Mouse (Mus musculus) liver, embryonic 12.5 days (tissue): Measurements from ENCODE around the gene Atp6v1d. TPM values are rescaled to one million over a fixed set of nuclear protein-coding genes. Genes with fewer than 3 reads are reported as not detected.

ENCODE experiments used
- ATAC-seq: fragments of 200-750 bp; cut with Nextera tagmentation; 2 replicates; pipeline ENCODE4 v1.8.0; 2017; ENCODE audit warnings: moderate number of reproducible peaks, mild to moderate bottlenecking, moderate library complexity
- H3K27ac ChIP-seq: fragments of 300-500 bp; sonication (generic); 2 replicates; pipeline ENCODE4 v1.5.1; 2016; ENCODE audit warnings: mild to moderate bottlenecking
- H3K27me3 ChIP-seq: fragments of 300-500 bp; sonication (generic); replicated peaks from 2 replicates; pipeline ENCODE4 v1.6.1; 2016; ENCODE audit warnings: mild to moderate bottlenecking, moderate library complexity
- H3K36me3 ChIP-seq: fragments of 300-500 bp; sonication (generic); 2 replicates; pipeline ENCODE4 v1.6.1; 2016; ENCODE audit warnings: mild to moderate bottlenecking, moderate library complexity
- H3K4me1 ChIP-seq: fragments of 300-500 bp; sonication (generic); 2 replicates; pipeline ENCODE4 v1.6.1; 2016
- H3K4me2 ChIP-seq: fragments of 300-500 bp; sonication (generic); 2 replicates; pipeline ENCODE4 v1.6.1; 2016; ENCODE audit warnings: mild to moderate bottlenecking, moderate library complexity
- H3K4me3 ChIP-seq: fragments of 300-500 bp; sonication (generic); 2 replicates; pipeline ENCODE4 v1.5.1; 2016; ENCODE audit warnings: mild to moderate bottlenecking, moderate library complexity
- H3K9ac ChIP-seq: fragments of 300-500 bp; sonication (generic); 2 replicates; pipeline ENCODE4 v1.6.1; 2016; ENCODE audit warnings: mild to moderate bottlenecking, moderate library complexity
- H3K9me3 ChIP-seq: fragments of 300-500 bp; sonication (generic); replicated peaks from 2 replicates; pipeline ENCODE4 v1.6.1; 2016; ENCODE audit warnings: mild to moderate bottlenecking, moderate library complexity
- WGBS: fragments of 180-500 bp; shearing (Covaris S2); methylation state at CpG from one replicate; pipeline ENCODE4 v1.1.7; 2016; ENCODE audit not compliant: insufficient replicate concordance; 5-methylcytosine and 5-hydroxymethylcytosine counted together
- polyA plus RNA-seq: library from polyadenylated mRNA; unstranded; fragments of >200 nt; fragmentation: Nextera tagmentation; extraction: Ambion mirVana; gene quantifications from 2 replicates; pipeline ENCODE4 v1.2.1, GENCODE M21; 2016

Atp6v1d gene
- polyA plus RNA-seq: 37.2 and 37.4 TPM in 2 replicates

- peak; percentile 99 for ATAC-seq
- Histone ChIP-seq H3K4me2 (peak within 1 kb of the TSS; percentile 84), H3K4me3 (peak within 1 kb of the TSS; percentile 90)
Observed at GRCm38 (mm10) chr12:78861496-78862253, at the start of gene Atp6v1d, which contains the start of gene Eif2s1. Gene Atp6v1d (minus strand): TSS chr12:78861638. Gene Eif2s1 (plus strand): TSS chr12:78861819.

GRCm38 (mm10) chr12:78910684-78911461 is 49.4 kb upstream of the Atp6v1d start:
- 2% methylated on average over 16 of the region's 16 CpGs for WGBS
- ATAC-seq: peak; percentile 87
- Histone ChIP-seq H3K9me3 (peaks cover 7% of the 10 kb centered on the region), H3K4me3 (peak overlapping the region; percentile 66), H3K36me3 (no peaks in the 10 kb centered on the region), H3K27ac (peak overlapping the region; percentile 98), H3K9ac (peak overlapping the region; percentile 81), H3K27me3 (peaks cover 28% of the 10 kb centered on the region), H3K4me2 (peak overlapping the region; percentile 84), H3K4me1 (peaks cover 95% of the 10 kb centered on the region)

More at GRCm38 (mm10) chr12:78861496-78862253, at the start of gene Atp6v1d, which contains the start of gene Eif2s1:
- Histone ChIP-seq H3K4me1 (peaks cover 50% of the 10 kb centered on the region), H3K27me3 (no peaks in the 10 kb centered on the region), H3K27ac (peak within 1 kb of the TSS; percentile 93), H3K36me3 (peaks cover 24% of the 10 kb centered on the region), H3K9ac (peak within 1 kb of the TSS; percentile 84), H3K9me3 (no peaks in the 10 kb centered on the region)
- whole genome bisulfite sequencing: under 1% methylated on average over 55 of the region's 55 CpGs

GRCm38 (mm10) chr12:78908081-78908605 is 46.7 kb upstream of the Atp6v1d start:
- peaks cover 7% of the 10 kb centered on the region for H3K9me3 ChIP-seq
- H3K9ac ChIP-seq: no peak overlapping the region

GRCm38 (mm10) chr12:78906707-78907162 is 45.3 kb upstream of the Atp6v1d start, which contains the start of gene Plek2:
Gene Plek2 (minus strand): TSS chr12:78906964.
- H3K27ac ChIP-seq: peak within 1 kb of the TSS; percentile 70

More at GRCm38 (mm10) chr12:78908081-78908605, 46.7 kb upstream of the Atp6v1d start:
- Histone ChIP-seq H3K4me3 (no peak overlapping the region), H3K4me1 (peaks cover 87% of the 10 kb centered on the region), H3K27ac (peak overlapping the region; percentile 70), H3K36me3 (peaks cover 13% of the 10 kb centered on the region), H3K27me3 (peaks cover 26% of the 10 kb centered on the region), H3K4me2 (no peak overlapping the region)
- no peak for ATAC-seq
- 64% methylated on average over 6 of the region's 6 CpGs for WGBS

GRCm38 (mm10) chr12:78904499-78904898 is 43.1 kb upstream of the Atp6v1d start:
- WGBS: 81% methylated on average over 7 of the region's 7 CpGs
- peak overlapping the region; percentile 64; the same call in 1 of the 2 replicates for H3K27ac ChIP-seq
- no peak for ATAC-seq
- peaks cover 64% of the 10 kb centered on the region for H3K4me1 ChIP-seq
- H3K4me3 ChIP-seq: peak overlapping the region; percentile 72
- H3K36me3 ChIP-seq: peaks cover 36% of the 10 kb centered on the region
- H3K9ac ChIP-seq: peak overlapping the region; percentile 64
- H3K27me3 ChIP-seq: 0 out of 2 replicates have a peak, but pooled peaks cover 8% of the 10 kb centered on the region
- H3K9me3 ChIP-seq: peaks cover 7% of the 10 kb centered on the region
- peak overlapping the region; percentile 85 for H3K4me2 ChIP-seq

More at GRCm38 (mm10) chr12:78906707-78907162, 45.3 kb upstream of the Atp6v1d start, which contains the start of gene Plek2:
- Histone ChIP-seq H3K9me3 (peaks cover 7% of the 10 kb centered on the region), H3K27me3 (peaks cover 13% of the 10 kb centered on the region; the same call in 1 of the 2 replicates), H3K9ac (peak within 1 kb of the TSS; percentile 84), H3K36me3 (peaks cover 23% of the 10 kb centered on the region), H3K4me3 (peak within 1 kb of the TSS; percentile 72), H3K4me2 (peak within 1 kb of the TSS; percentile 85), H3K4me1 (peaks cover 82% of the 10 kb centered on the region)
- 3% methylated on average over 38 of the region's 38 CpGs for WGBS
- peak; percentile 58 for ATAC-seq

- peaks cover 54% of the 10 kb centered on the region for H3K4me1 ChIP-seq
- 78% methylated on average over 4 of the region's 4 CpGs for WGBS
- H3K27ac ChIP-seq: no peak overlapping the region
- no peak overlapping the region for H3K4me3 ChIP-seq
- no peak overlapping the region for H3K9ac ChIP-seq
- 0 out of 2 replicates have a peak, but pooled peaks cover 8% of the 10 kb centered on the region for H3K27me3 ChIP-seq
- no peak for ATAC-seq
- no peaks in the 10 kb centered on the region for H3K9me3 ChIP-seq
- peak overlapping the region; percentile 85 for H3K4me2 ChIP-seq
- H3K36me3 ChIP-seq: peaks cover 48% of the 10 kb centered on the region
Observed at GRCm38 (mm10) chr12:78903313-78903712, 41.9 kb upstream of the Atp6v1d start.

- Histone ChIP-seq H3K4me1 (peaks cover 36% of the 10 kb centered on the region), H3K9me3 (no peaks in the 10 kb centered on the region), H3K27ac (no peak overlapping the region), H3K4me2 (no peak overlapping the region), H3K4me3 (no peak overlapping the region), H3K36me3 (peaks cover 66% of the 10 kb centered on the region), H3K27me3 (0 out of 2 replicates have a peak, but pooled peaks cover 8% of the 10 kb centered on the region), H3K9ac (no peak overlapping the region)
- 61% methylated on average over 5 of the region's 5 CpGs for WGBS
- no peak for ATAC-seq
Observed at GRCm38 (mm10) chr12:78901467-78901866, 40.0 kb upstream of the Atp6v1d start.

- peaks cover 11% of the 10 kb centered on the region for H3K4me1 ChIP-seq
- no peaks in the 10 kb centered on the region for H3K9me3 ChIP-seq
- no peak overlapping the region for H3K27ac ChIP-seq
- H3K36me3 ChIP-seq: peaks cover 87% of the 10 kb centered on the region
- H3K27me3 ChIP-seq: no peaks in the 10 kb centered on the region
- WGBS: 81% methylated on average over 1 of the region's 1 CpGs
- H3K4me2 ChIP-seq: no peak overlapping the region
- no peak for ATAC-seq
- H3K4me3 ChIP-seq: no peak overlapping the region
- H3K9ac ChIP-seq: no peak overlapping the region
Observed at GRCm38 (mm10) chr12:78897861-78898260, 36.4 kb upstream of the Atp6v1d start.

GRCm38 (mm10) chr12:78891149-78891548 is 29.7 kb upstream of the Atp6v1d start:
- Histone ChIP-seq H3K27me3 (no peaks in the 10 kb centered on the region), H3K36me3 (peaks cover 100% of the 10 kb centered on the region), H3K4me3 (no peak overlapping the region), H3K9ac (no peak overlapping the region), H3K9me3 (no peaks in the 10 kb centered on the region), H3K4me2 (no peak overlapping the region), H3K27ac (no peak overlapping the region), H3K4me1 (no peaks in the 10 kb centered on the region; the same call in 1 of the 2 replicates)
- 76% methylated on average over 2 of the region's 2 CpGs for WGBS
- ATAC-seq: 0 out of 2 replicates have a peak, but pooled peaks have one; percentile 25

- no peaks in the 10 kb centered on the region; the same call in 1 of the 2 replicates for H3K4me1 ChIP-seq
- no peak overlapping the region for H3K4me2 ChIP-seq
- H3K4me3 ChIP-seq: no peak overlapping the region
- no peaks in the 10 kb centered on the region for H3K9me3 ChIP-seq
- no peak for ATAC-seq
- H3K36me3 ChIP-seq: peaks cover 100% of the 10 kb centered on the region
- no peak overlapping the region for H3K9ac ChIP-seq
- WGBS: 52% methylated on average over 1 of the region's 1 CpGs
- H3K27me3 ChIP-seq: no peaks in the 10 kb centered on the region
- H3K27ac ChIP-seq: no peak overlapping the region
Observed at GRCm38 (mm10) chr12:78890062-78890461, 28.6 kb upstream of the Atp6v1d start.

- no peak overlapping the region for H3K27ac ChIP-seq
- H3K27me3 ChIP-seq: no peaks in the 10 kb centered on the region
- H3K4me3 ChIP-seq: no peak overlapping the region
- ATAC-seq: no peak
- H3K9ac ChIP-seq: no peak overlapping the region
- WGBS: 90% methylated on average over 3 of the region's 3 CpGs
- no peak overlapping the region for H3K4me2 ChIP-seq
- H3K36me3 ChIP-seq: peaks cover 85% of the 10 kb centered on the region
- no peaks in the 10 kb centered on the region for H3K4me1 ChIP-seq
- H3K9me3 ChIP-seq: no peaks in the 10 kb centered on the region
Observed at GRCm38 (mm10) chr12:78874581-78874980, 13.1 kb upstream of the Atp6v1d start.
